Mouse (Mus musculus) MEL (cell line): ENCODE measurements at regions not wholly inside any gene's neighbourhood (a gene's known extent, or its start where the extent isn't known, plus 50 kb on each side); places are given as distances from the start of the nearest gene placed in this dataset.

Experiments used
- CTCF ChIP-seq, 3 experiments: IDR thresholded peaks in 2 of 3; conservative IDR thresholded peaks in 1 of 3; 2 replicates each; pipeline ENCODE4 v1.5.1; 2011 to 2012; ENCODE audit warnings: low read length in 3 of 3, low read depth in 2 of 3, mild to moderate bottlenecking in 2 of 3, improper control_type of control experiment in 1 of 3, inconsistent platforms in 1 of 3, mixed read lengths in 1 of 3, moderate library complexity in 1 of 3; ENCODE audit not compliant: control insufficient read depth in 1 of 3, insufficient read depth in 1 of 3, poor library complexity in 1 of 3, severe bottlenecking in 1 of 3
- POLR2A ChIP-seq, 2 experiments: IDR thresholded peaks; 2 replicates each; pipeline ENCODE4 v1.6.1; 2011 to 2012; ENCODE audit warnings: low read length in 2 of 2, mild to moderate bottlenecking in 2 of 2, control low read depth in 1 of 2, improper control_type of control experiment in 1 of 2, low read depth in 1 of 2, moderate library complexity in 1 of 2; ENCODE audit not compliant: control insufficient read depth in 1 of 2, insufficient read depth in 1 of 2, poor library complexity in 1 of 2
- SMC3 ChIP-seq: IDR thresholded peaks from 2 replicates; pipeline ENCODE4 v1.6.1; 2011; ENCODE audit warnings: low read depth, low read length, improper control_type of control experiment
- USF2 ChIP-seq, 2 experiments: IDR thresholded peaks; 2 replicates each; pipeline ENCODE4 v1.6.1; 2011 to 2012; ENCODE audit warnings: improper control_type of control experiment in 2 of 2, low read length in 2 of 2, borderline replicate concordance in 1 of 2, inconsistent platforms in 1 of 2, low read depth in 1 of 2, mild to moderate bottlenecking in 1 of 2; ENCODE audit not compliant: insufficient read depth in 1 of 2
- ZMIZ1 ChIP-seq: IDR thresholded peaks from 2 replicates; pipeline ENCODE4 v1.6.1; 2012; ENCODE audit warnings: low read depth, mild to moderate bottlenecking, inconsistent platforms, low read length, improper control_type of control experiment, moderate library complexity

- TF ChIP-seq SMC3 (no peak), ZMIZ1 (no peak), USF2 (IDR thresholded peaks at IDR 0.05; ENCODE audit: borderline replicate concordance in 1 of 2, insufficient read depth in 1 of 2, low read depth in 1 of 2, low read length in 2 of 2) (no peak), POLR2A (IDR thresholded peaks at IDR 0.05; ENCODE audit: control insufficient read depth in 1 of 2, insufficient read depth in 1 of 2, low read depth in 1 of 2, low read length in 2 of 2, poor library complexity in 1 of 2) (no peak), CTCF (IDR thresholded peaks at IDR 0.05 in 2 of 3, conservative IDR thresholded peaks at IDR 0.05 in 1 of 3; ENCODE audit: control insufficient read depth in 1 of 3, insufficient read depth in 1 of 3, low read depth in 2 of 3, low read length in 3 of 3, poor library complexity in 1 of 3, severe bottlenecking in 1 of 3) (no peak)
These were observed 1237.4 kb downstream of the Dnajb9 start for GRCm38 (mm10) chr12:42972766-42973165.
